ENCODE assay signal across 12 mouse cellular contexts in the genomic region with DNA sequence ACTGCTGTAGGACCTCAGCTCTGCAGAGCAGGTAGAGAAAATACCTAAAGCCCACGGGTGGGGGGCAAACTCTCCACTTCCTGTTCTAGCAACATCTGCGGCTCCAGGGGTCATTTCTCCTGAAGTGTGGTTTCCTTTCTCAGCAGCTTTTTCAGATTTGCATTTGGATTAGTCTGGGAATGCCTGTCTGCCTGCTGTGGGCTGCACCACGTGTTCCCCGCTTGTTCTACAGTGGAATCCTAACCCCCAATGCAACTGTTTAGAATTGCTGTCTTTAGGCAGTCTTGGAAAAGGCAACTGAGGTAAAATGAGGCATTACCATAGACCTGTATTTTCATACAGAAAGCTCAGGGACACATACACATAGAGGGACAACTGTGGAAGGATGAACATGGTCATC.
"Had no signal": no experiment of that assay in that cellular context is flagged by ENCODE, and none has a peak within 500 bp of the region (broad histone marks: within the 10 kb centered on the region; RNA-seq: fewer than 3 reads in every experiment).

No protein-coding gene starts in this region.

- ATAC-seq: midbrain, embryonic 13.5 days had no signal

- H3K27me3 ChIP-seq: limb, embryonic 13.5 days; midbrain, embryonic 13.5 days had no signal

- H3K4me3 ChIP-seq: limb, embryonic 13.5 days; midbrain, embryonic 13.5 days had no signal

- DNase-seq: kidney, adult 8-10 months; kidney, postnatal 36 days; left cerebral cortex, postnatal 4 days; lung, adult 18-20 months; lung, postnatal 36 days; right cerebral cortex, postnatal 4 days; spleen, adult 18-20 months; thymus, adult 18-20 months; thymus, postnatal 14 days had no signal

- H3K4me2 ChIP-seq: limb, embryonic 13.5 days; midbrain, embryonic 13.5 days had no signal

- H3K27ac ChIP-seq: limb, embryonic 13.5 days; liver, embryonic 14.5 days; midbrain, embryonic 13.5 days had no signal

- H3K9me3 ChIP-seq: limb, embryonic 13.5 days; midbrain, embryonic 13.5 days had no signal

- H3K9ac ChIP-seq: limb, embryonic 13.5 days; liver, embryonic 14.5 days; midbrain, embryonic 13.5 days had no signal

- H3K4me1 ChIP-seq: limb, embryonic 13.5 days; midbrain, embryonic 13.5 days had no signal
